Mouse (Mus musculus): ENCODE data around the gene Rtl10.
"Not testable (repeated sequence)": the region's sequence is repeated elsewhere in the genome, so short reads cannot be mapped to it uniquely, and the experiment has no call there.

The Rtl10 gene

DNA sequence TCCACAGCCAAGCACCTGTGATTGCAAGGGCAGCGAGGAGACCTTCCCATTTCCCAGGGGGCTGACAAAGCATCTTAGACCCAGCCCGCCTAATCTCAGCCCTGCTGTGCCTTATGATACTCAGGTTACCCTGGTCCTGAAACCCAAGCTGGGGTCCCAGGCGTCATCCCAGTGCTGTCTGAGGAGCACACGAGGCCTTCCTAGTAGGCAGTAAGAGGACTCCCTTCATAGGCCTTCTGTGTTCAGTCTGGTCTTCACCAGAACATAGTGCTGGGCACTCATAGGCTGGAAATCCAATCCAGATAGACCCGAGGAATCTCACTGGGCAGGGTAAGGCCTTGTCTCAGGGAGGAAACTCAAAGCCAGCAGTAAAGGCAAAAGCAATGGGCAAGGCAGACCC is 14.9 kb upstream of the Rtl10 start:
- no peak for DNase-seq (ENCODE audit: low spot score)

GRCm38 (mm10) chr16:18484386-18484785 is 14.3 kb upstream of the Rtl10 start:
- DNase-seq (ENCODE audit: low spot score): no peak

GRCm38 (mm10) chr16:18484794-18485435 is 13.8 kb upstream of the Rtl10 start:
- DNase-seq (ENCODE audit: low spot score): no peak

DNA sequence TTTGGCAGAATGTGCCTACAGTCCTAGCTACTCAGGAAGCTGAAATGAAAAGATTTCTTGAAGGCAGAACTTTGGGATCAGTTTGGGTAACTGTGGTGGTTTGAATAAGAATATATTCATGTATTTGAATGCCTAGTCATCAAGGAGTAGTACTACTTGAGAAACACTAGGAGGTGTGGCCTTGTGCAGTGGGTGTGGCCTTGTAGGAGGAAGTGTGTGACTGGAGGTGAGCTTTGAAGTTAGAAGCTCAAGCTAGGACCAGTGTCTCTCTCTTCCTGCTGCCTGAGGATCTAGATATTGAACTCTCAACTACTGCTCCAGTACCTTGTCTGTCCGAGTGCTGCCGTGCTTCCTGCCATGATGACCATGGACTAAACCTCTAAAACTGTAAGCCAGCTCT is 12.6 kb upstream of the Rtl10 start:
- DNase-seq (ENCODE audit: low spot score): no peak

- DNase-seq (ENCODE audit: low spot score): no peak
Observed at GRCm38 (mm10) chr16:18490281-18490680, 8.4 kb upstream of the Rtl10 start.

DNA sequence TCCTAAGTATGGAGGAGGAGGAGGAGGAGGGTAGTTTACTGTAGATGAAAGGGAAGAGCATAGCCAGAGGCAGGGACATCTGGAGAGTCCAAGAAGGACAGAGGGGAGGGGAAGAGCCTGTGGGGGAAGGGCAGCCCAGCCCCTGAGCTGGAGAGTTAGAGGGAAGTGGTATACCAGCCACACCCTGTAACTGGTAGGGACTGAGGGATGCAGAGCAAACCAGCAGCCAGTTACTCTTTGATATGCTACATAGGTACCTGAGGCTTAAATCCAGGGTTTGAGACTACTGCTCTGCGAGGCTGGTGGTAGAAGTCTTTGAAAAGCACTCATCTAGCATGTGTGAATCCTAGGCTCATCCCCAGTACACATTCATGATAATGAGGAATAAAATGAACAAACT is 7.8 kb upstream of the Rtl10 start:
- DNase-seq (ENCODE audit: low spot score): no peak

- DNase-seq (ENCODE audit: low spot score): no peak
Observed at GRCm38 (mm10) chr16:18497865-18498515, 711 bp upstream of the Rtl10 start.

DNA sequence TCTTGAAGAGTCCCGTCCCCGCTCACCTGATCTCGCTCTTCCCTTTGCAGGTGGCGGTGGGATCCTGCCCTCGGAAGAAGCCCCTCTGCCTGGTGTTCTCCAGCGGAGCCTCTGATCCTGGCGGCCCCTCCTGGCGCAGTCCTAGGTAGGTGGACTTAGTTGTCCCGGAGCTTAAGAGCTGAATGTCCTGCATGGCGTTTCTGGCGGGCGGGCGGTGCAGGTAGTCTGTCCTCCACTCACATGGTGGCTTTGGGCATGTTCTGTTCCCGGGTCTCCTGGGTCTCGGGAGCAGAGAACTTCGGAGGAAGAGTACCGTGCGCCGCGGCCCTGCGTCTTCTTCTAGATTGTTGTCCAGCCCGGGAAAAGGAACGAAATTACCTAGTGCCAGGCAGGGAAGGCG is 295 bp downstream of the Rtl10 start:
- DNase-seq (ENCODE audit: low spot score): no peak

GRCm38 (mm10) chr16:18501531-18501930 is 2.8 kb downstream of the Rtl10 start:
- no peak for DNase-seq (ENCODE audit: low spot score)

DNA sequence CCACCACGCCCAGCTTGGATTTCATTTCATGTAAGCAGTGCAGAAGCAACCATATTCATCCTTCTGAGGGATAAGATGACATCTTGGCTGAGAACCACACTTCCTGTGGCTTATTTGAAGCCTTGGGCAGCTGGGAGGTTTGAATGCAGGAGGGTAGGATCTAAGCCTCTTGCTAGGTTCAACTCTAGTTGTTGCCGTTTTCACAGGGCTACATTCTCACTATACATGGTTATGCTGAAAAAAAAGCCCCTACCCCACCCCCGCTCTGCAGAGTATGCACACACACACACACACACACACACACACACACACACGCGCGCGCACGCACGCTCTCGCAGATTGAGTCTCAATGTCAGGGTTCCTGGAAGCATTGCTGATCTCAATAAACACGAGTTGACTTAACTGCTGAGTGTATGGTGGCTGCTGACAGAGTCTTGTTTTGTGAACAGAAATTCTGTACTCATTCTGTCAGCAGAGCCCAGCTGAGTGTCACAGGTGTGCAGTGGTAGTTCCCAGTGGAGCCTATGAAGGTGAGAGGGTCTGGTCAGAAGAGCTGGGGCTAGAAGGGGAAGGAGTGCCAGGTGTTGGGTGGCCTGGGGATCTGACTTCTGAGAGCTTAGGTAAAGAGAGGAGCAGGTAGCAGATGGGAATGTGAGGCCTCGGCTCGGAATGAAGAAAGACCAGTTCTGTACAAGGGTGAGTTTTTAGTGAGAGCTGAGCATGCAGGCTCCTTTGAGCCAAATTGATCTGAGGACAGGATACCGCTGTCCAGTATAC is 5.1 kb downstream of the Rtl10 start:
- no peak for DNase-seq (ENCODE audit: low spot score)

GRCm38 (mm10) chr16:18506524-18507199 is 8.0 kb downstream of the Rtl10 start:
- no peak for DNase-seq (ENCODE audit: low spot score)

GRCm38 (mm10) chr16:18507200-18507549 is 8.5 kb downstream of the Rtl10 start:
- no peak for DNase-seq (ENCODE audit: low spot score)

DNA sequence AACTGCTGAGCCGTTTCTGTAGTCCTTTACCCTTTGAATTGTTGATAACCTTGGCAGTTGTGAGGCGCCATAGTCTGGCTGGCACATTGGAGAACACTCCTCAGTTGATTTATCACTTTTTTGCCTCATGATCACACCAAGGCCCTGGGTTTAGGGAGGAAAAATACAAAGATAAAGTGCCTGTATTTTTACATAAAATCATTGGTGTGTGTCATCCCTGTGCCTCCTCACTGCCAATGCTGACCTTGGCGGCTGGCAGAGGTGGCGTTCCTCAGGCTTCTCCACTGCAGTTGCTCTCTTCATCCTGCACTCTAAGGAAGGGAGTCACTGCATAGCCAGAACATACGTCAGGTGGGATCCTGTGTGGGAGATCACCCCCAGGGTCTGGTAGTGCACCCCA is 13.0 kb downstream of the Rtl10 start:
- peak; percentile 35 for DNase-seq (ENCODE audit: low spot score)

GRCm38 (mm10) chr16:18513508-18513907 is 14.8 kb downstream of the Rtl10 start:
- DNase-seq (ENCODE audit: low spot score): no peak

GRCm38 (mm10) chr16:18518091-18518490 is 19.4 kb downstream of the Rtl10 start:
- DNase-seq (ENCODE audit: low spot score): no peak

DNA sequence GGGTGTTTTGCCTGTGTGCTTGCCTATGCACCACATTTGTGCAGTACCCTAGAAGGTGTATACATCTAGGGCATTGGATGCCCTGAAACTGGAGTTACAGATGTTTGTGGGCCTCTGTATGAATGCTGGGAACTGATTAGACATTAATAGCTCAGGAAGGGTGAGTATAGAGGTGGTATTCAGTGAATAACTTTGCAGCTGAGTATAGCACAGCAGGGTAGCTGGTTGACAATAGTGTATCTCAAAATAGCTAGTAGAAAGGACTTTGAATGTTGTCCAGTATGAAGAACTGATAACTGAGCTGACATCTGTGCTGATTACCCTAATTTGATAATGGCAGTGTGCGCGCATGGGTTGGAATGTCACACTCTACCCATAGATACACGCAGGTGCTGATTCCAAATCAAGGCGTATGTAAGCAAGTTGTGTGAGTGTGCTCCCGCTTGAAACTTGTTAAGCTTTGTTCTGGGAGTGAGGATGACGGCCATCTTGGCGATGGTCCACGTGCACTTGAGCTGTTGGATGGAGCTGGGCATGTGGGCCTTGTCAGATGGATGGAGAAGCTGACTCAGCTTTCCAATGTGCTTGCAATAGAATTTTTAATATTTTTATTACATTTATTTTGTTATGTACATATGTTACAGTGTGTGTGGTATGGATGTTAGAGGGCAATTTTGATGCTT is 25.0 kb downstream of the Rtl10 start:
- DNase-seq (ENCODE audit: low spot score): no peak

DNA sequence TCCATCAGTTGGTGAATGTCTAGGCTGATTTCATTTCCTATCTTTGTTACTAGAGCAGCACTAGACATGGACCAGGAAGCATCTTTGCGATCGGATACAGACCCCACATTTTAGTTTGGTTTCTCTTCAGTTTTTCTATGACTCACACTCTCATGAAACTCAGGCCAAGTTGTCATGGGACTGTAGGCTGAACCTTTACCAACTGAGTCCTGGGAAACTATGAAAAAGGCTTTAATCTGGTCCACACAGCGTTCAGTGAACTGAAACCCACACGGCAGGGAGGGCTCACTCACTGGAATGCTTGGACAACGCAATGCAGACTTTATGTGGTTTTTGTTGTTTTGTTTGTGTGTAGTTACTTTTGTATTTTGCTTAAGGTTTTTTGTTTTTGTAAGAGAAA is 30.0 kb downstream of the Rtl10 start:
- no peak for DNase-seq (ENCODE audit: low spot score)

- DNase-seq (ENCODE audit: low spot score): not testable (repeated sequence)
Observed at GRCm38 (mm10) chr16:18533061-18533460, 34.4 kb downstream of the Rtl10 start.

GRCm38 (mm10) chr16:18537407-18537990 is 38.8 kb downstream of the Rtl10 start:
- no peak for DNase-seq (ENCODE audit: low spot score)

DNA sequence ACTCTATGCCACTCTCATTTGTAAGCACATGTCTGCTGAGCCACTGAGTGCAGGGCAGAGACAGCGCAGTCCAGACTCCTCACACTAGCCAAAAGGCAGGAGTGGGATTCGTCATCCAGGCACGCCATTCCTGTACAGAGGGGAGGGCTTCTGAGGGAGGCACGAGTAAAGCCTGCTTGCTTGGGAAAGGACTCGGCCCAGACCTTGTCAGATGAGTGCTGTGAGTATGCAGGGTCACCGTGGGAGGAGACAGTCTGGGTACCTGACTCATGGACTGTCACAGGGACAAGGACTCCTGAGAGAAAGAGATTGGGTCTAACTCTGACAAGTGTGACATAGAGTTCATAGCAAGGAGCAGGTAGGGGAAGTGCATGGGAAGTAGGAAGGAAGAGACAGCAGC is 40.6 kb downstream of the Rtl10 start:
- no peak for DNase-seq (ENCODE audit: low spot score)

DNA sequence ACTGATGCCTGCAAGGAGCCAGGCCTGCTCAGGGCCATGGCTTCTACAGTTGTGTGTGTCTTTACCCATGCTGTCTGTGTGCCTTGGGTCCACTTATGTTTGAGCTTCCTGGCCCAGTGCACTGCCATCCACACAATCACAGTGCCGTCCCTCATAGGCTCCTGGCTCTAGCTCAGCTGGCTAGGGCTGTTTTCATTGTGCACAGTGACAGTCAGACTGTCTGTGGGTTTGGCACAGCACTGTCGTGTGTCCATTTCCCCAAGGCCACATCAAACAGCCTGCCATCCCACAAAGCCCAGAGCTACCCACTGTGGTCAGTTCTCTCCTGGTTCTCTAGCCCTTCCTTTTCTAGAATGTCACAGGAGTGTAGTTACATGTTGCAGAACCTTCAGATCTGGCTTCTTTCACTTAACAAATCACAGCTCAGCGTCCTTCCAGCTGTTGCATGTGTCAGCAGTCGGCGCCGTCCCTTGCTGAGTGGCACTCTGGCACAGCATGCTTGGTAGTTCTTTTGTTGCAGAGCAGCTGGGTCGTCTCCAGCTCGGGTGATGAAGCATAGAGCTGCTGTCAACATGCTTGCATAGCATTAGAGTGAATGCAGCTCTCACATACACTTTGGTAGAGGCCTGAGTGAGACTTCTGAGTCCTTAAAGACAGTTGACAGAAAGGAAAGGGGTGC is 44.6 kb downstream of the Rtl10 start:
- DNase-seq (ENCODE audit: low spot score): no peak

Measured in ovary, adult 18-20 months (tissue).